Comparison of ENCODE assay signal across 8 mouse cellular contexts in the genomic region with DNA sequence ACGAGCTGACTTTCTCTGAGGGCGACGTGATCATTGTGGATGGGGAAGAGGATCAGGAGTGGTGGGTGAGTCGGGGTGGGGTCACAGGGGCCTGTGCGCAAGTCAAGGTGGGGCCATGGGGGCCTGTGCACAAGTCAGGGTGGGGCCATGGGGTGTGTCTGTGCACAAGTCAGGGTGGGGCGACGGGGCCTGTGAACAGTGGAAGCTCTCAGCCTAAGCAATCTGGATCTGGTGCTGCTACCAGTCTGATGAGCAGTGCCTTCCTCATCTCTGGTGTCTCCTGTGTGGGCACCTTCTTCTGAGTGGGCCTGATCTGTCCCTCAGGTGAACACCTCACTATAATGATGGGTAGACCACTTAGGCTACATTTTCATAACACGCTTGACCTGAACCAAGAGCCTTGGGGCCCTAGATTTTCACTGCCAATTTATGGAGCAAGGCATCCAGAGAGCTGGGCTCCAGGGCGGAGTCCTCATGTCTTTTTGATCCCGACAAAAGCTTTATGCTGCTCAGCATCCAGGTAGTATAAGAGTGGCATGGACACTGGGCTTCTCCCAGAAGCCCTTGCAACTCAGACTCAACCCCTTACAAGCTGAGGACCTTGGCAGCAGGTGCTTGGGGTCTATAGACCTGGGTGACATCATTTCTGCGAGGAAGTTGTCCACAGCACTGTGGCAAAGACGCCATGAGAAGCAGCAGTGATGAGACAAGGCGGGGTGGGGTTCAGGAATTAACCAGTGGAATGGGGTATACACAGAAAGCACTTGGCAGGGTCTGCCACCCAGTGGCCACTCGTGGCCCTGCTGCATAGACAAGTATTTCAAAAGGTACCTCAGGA. TPM values are rescaled to one million over a fixed set of nuclear protein-coding genes. Genes with fewer than 3 reads are reported as not detected.
DNase-seq lines count a peak whose midpoint lies in the region; ATAC-seq and TF ChIP-seq lines count a peak whose summit lies in the region.

No protein-coding gene starts in this region.

- WGBS in hindbrain, embryonic 11.5 days = 79% methylated on average over 14 of the region's 14 CpGs
- 67% methylated on average over 14 of the region's 14 CpGs for WGBS in lung, adult 2 months
- WGBS in olfactory bulb, adult 2 months = 71% methylated on average over 14 of the region's 14 CpGs

- no peaks in the 10 kb centered on the region for H3K27me3 ChIP-seq in hindbrain, embryonic 11.5 days (ENCODE audit: control insufficient read depth, insufficient read depth, low read length)

- H3K4me2 ChIP-seq in hindbrain, embryonic 11.5 days (replicated peaks; ENCODE audit: low read depth, low read length) = no peak overlapping the region

- no peaks in the 10 kb centered on the region for H3K9me3 ChIP-seq in hindbrain, embryonic 11.5 days (ENCODE audit: control insufficient read depth, low read length)

- no peaks in the 10 kb centered on the region for H3K4me1 ChIP-seq in hindbrain, embryonic 11.5 days (replicated peaks; ENCODE audit: control insufficient read depth, insufficient read depth, low read length)
- H3K4me1 ChIP-seq in lung, adult 2 months (ENCODE audit: control insufficient read depth, insufficient read depth, low read length) = peaks cover 10% of the 10 kb centered on the region
- peaks cover 2% of the 10 kb centered on the region for H3K4me1 ChIP-seq in olfactory bulb, adult 2 months (ENCODE audit: control insufficient read depth, insufficient read depth, low read length)

- peak; percentile 85 for ATAC-seq in hindbrain, embryonic 11.5 days (ENCODE audit: low FRiP score)

- no peak overlapping the region for H3K9ac ChIP-seq in hindbrain, embryonic 11.5 days (ENCODE audit: low read depth, low read length)

- H3K36me3 ChIP-seq in hindbrain, embryonic 11.5 days (ENCODE audit: control insufficient read depth, insufficient read depth, low read length) = 0 out of 2 replicates have a peak, but pooled peaks cover 2% of the 10 kb centered on the region

- no peak overlapping the region for H3K4me3 ChIP-seq in hindbrain, embryonic 11.5 days (ENCODE audit: low read depth, low read length)
- no peak overlapping the region for H3K4me3 ChIP-seq in lung, adult 2 months (replicated peaks; ENCODE audit: extremely low read depth, low read depth, low read length)
- no peak overlapping the region for H3K4me3 ChIP-seq in olfactory bulb, adult 2 months (ENCODE audit: insufficient read depth, low read depth, low read length)

- peak; percentile 60 for DNase-seq in Muller cell, postnatal 12 days (ENCODE audit: inconsistent ontology term)
- DNase-seq in cerebellum, adult 9-10 months = peak; percentile 75
- DNase-seq in frontal cortex, postnatal 10 days (ENCODE audit: low spot score in 2 of 2) = peak; percentile 65 to 72
- peak; percentile 64 for DNase-seq in hindbrain, embryonic 11.5 days (ENCODE audit: low spot score)
- peak; percentile 56 for DNase-seq in layer of hippocampus, adult 9-10 months (ENCODE audit: low spot score)
- peak; percentile 54 for DNase-seq in lung, adult 2 months
- no peak for DNase-seq in yolk sac, embryonic 10.5 days (ENCODE audit: low spot score)

- TF ChIP-seq CTCF in lung, adult 2 months (IDR thresholded peaks at IDR 0.05; ENCODE audit: insufficient read depth, low read length) = peak; percentile 89
- peak; percentile 77 for TF ChIP-seq CTCF in olfactory bulb, adult 2 months (IDR thresholded peaks at IDR 0.05; ENCODE audit: insufficient read depth, low read depth, low read length)

- H3K27ac ChIP-seq in hindbrain, embryonic 11.5 days (ENCODE audit: low read depth, low read length) = no peak overlapping the region
- H3K27ac ChIP-seq in olfactory bulb, adult 2 months (ENCODE audit: insufficient read depth, low read depth, low read length) = no peak overlapping the region

- no peak for TF ChIP-seq POLR2A in lung, adult 2 months (IDR thresholded peaks at IDR 0.05; ENCODE audit: borderline replicate concordance, extremely low read depth, low read depth, low read length)
- TF ChIP-seq POLR2A in olfactory bulb, adult 2 months (IDR thresholded peaks at IDR 0.05; ENCODE audit: insufficient read depth, low read depth, low read length) = no peak

RNA-seq across cellular contexts. Expression of a gene that starts 19.0 kb away (rescaled TPM):
- polyA plus RNA-seq in hindbrain, embryonic 11.5 days (2014; fragmentation: Nextera tagmentation; extraction: Ambion mirVana) = 125 and 140 TPM in 2 replicates
- 18.4 and 33.3 TPM in 2 replicates for polyA plus RNA-seq in lung, adult 2 months (2012; rRNA removed)
- polyA plus RNA-seq in olfactory bulb, adult 2 months (2012; ENCODE audit: insufficient read depth, insufficient read length, low replicate concordance, missing spikeins) = not detected in 2 replicates

RNA-seq across cellular contexts. Expression of a gene that starts 19.9 kb away (rescaled TPM):
- polyA plus RNA-seq in hindbrain, embryonic 11.5 days (2014; fragmentation: Nextera tagmentation; extraction: Ambion mirVana) = 45.5 and 47.6 TPM in 2 replicates
- polyA plus RNA-seq in lung, adult 2 months (2012; rRNA removed) = 10.2 and 14.0 TPM in 2 replicates
- polyA plus RNA-seq in olfactory bulb, adult 2 months (2012; ENCODE audit: insufficient read depth, insufficient read length, low replicate concordance, missing spikeins) = not detected in 2 replicates

RNA-seq across cellular contexts. Expression of a gene that starts 50.0 kb away (rescaled TPM):
- polyA plus RNA-seq in hindbrain, embryonic 11.5 days (2014; fragmentation: Nextera tagmentation; extraction: Ambion mirVana) = 48.2 and 50.4 TPM in 2 replicates
- polyA plus RNA-seq in lung, adult 2 months (2012; rRNA removed) = 71.3 and 77.4 TPM in 2 replicates
- polyA plus RNA-seq in olfactory bulb, adult 2 months (2012; ENCODE audit: insufficient read depth, insufficient read length, low replicate concordance, missing spikeins) = not detected in 2 replicates
